Mouse (Mus musculus): ENCODE data around the gene Thbs3.

DNA sequence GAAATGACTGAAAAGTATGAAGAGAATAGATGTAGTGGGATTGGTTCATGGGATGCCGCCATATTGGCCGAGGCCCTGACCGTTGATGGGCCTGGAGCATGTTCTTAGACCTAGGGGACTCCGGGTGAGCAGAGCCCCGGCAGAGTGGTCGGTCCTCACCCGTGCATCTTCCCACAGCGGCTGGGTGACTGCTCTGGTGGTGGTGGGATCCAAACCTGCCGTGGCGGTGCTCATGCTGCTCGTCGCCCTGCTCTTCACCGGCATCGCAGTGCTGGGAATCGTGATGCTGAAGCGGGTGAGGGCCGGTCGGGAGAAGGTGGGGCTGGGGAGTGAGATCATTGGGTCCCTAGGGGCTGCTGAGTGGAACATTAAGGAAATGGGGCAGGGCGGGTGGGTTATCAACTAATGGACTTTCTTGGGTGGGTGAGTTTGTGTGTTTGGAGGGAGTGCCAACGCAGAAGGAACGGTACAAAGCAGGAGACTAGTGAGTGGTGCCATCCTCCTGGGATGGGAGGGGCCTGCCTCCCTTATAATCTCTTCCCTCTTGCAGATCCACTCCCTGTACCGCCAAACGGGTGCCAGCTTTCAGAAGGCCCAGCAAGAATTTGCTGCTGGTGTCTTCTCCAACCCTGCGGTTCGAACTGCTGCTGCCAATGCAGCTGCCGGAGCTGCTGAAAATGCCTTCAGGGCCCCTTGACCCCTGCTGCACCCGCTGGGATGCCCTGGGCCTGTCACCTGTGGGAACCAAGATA, 33.1 kb upstream of the Thbs3 start:
- TF ChIP-seq CTCF (IDR thresholded peaks at IDR 0.05; ENCODE audit: low read depth) (no peak), EP300 (IDR thresholded peaks at IDR 0.05; ENCODE audit: low read depth) (no peak)
